Mouse (Mus musculus) limb, embryonic 10.5 days (tissue): ENCODE results near the gene H2-Q10. TPM values are rescaled to one million over a fixed set of nuclear protein-coding genes. Genes with fewer than 3 reads are reported as not detected.

Experiments used
- DNase-seq: peaks from one replicate; pipeline ENCODE4 v3.0.0-alpha.2; 2017; ENCODE audit warnings: low spot score
- H3K27ac ChIP-seq: fragments of 300-500 bp; sonication (generic); 2 replicates; pipeline ENCODE4 v1.5.1; 2016; ENCODE audit warnings: mild to moderate bottlenecking
- H3K27me3 ChIP-seq: fragments of 300-500 bp; sonication (generic); 2 replicates; pipeline ENCODE4 v1.6.1; 2016; ENCODE audit warnings: low read depth, mild to moderate bottlenecking; ENCODE audit not compliant: poor library complexity, severe bottlenecking
- H3K36me3 ChIP-seq: fragments of 300-500 bp; sonication (generic); 2 replicates; pipeline ENCODE4 v1.6.1; 2016; ENCODE audit warnings: mild to moderate bottlenecking, moderate library complexity
- H3K4me1 ChIP-seq: fragments of 300-500 bp; sonication (generic); 2 replicates; pipeline ENCODE4 v1.6.1; 2016
- H3K4me3 ChIP-seq: fragments of 300-500 bp; sonication (generic); 2 replicates; pipeline ENCODE4 v1.5.1; 2016; ENCODE audit warnings: mild to moderate bottlenecking, moderate library complexity
- H3K9me3 ChIP-seq: fragments of 300-500 bp; sonication (generic); replicated peaks from 2 replicates; pipeline ENCODE4 v1.6.1; 2016; ENCODE audit warnings: mild to moderate bottlenecking
- WGBS: fragments of 180-500 bp; shearing (Covaris S2); methylation state at CpG from one replicate; pipeline ENCODE4 v1.1.7; 2016; 5-methylcytosine and 5-hydroxymethylcytosine counted together
- polyA plus RNA-seq: library from polyadenylated mRNA; unstranded; fragments of >200 nt; fragmentation: Nextera tagmentation; extraction: Ambion mirVana; gene quantifications from 2 replicates; pipeline ENCODE4 v1.2.1, GENCODE M21; 2016

Gene H2-Q10
- polyA plus RNA-seq, 1 experiment from 2014 or later, result 0.53 TPM

DNA sequence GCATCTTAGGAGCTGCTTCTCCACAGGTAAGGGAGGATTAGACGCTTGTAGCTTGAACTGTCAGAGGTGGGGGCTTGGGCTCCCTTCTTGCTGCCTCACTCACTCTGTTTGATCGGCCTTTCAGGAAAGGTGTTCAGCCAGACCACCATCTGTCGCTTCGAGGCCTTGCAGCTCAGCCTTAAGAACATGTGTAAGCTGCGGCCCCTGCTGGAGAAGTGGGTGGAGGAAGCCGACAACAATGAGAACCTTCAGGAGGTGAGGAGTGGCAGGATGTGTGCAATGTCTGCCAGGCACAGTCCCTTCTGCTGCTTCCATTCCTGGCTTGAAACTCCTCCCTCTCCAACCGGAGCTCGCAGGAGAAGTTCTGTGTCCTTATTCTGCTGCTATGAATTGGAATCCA, 39.4 kb downstream of the H2-Q10 start:
- H3K36me3 ChIP-seq, result peaks cover 12% of the 10 kb centered on the region
- no peak for DNase-seq
- peaks cover 16% of the 10 kb centered on the region for H3K4me1 ChIP-seq
- H3K4me3 ChIP-seq, result no peak overlapping the region
- no peaks in the 10 kb centered on the region for H3K9me3 ChIP-seq
- no peak overlapping the region for H3K27ac ChIP-seq
- WGBS, result 50% methylated on average over 8 of the region's 8 CpGs
- peaks cover 47% of the 10 kb centered on the region for H3K27me3 ChIP-seq

DNA sequence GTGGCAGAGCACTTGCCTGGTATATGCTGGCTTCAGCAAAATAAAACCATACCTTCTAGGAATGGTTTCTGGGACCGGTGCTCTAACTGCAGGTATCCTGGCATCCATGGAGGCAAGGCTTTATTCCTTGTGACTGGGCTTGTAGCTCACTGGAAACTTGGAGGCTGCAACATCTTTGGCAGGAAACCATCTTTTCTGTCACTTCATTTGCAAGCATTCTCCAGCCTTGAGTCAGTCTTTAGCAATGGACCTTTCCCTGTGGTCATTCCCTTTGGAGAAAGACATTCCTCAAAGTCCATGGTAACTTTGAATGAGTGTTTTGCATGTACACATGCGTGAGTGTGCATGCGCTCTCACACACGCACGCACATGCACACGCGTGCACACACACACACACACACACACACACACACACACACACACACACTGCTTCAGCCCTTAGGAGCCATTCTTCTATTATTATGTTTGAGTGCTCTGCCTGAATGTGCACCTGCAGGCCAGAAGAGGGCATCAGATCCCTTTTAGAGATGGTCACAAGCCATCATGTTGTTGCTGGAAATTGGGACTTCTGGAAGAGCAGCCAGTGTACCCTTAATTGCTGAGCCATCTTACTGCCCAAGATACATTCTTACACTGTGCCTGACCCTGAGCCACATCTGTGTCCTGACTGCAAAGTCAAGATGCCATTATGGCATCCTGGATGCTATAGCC, 43.2 kb downstream of the H2-Q10 start:
- Histone ChIP-seq H3K9me3 (no peaks in the 10 kb centered on the region), H3K36me3 (peaks cover 16% of the 10 kb centered on the region), H3K27ac (no peak overlapping the region), H3K4me3 (no peak overlapping the region), H3K4me1 (peaks cover 30% of the 10 kb centered on the region), H3K27me3 (peaks cover 9% of the 10 kb centered on the region)
- 90% methylated on average over 7 of the region's 7 CpGs for WGBS
- no peak for DNase-seq

DNA sequence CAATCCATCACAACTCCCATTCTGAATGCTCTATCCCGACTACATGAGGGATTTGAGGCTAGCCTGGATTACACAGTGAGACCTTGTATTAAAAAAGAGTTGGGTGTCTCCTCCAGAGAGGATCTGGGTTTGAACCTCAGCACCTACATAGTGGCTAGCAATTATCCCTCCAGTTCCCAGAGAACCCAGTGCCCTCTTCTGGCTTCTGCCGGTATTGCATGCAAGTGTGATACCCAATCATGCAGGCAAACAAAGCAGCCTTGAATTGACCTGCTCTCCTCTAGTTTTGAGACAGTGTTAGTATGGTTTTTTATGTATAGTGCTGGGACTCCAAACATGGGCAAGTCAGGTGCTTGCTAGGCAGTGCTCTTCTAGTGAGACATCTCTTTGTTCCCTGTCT, 44.0 kb downstream of the H2-Q10 start:
- WGBS, result 13% methylated on average over 2 of the region's 2 CpGs
- Histone ChIP-seq H3K9me3 (no peaks in the 10 kb centered on the region), H3K36me3 (peaks cover 16% of the 10 kb centered on the region), H3K4me3 (peak overlapping the region; percentile 72; the same call in 1 of the 2 replicates), H3K27ac (0 out of 2 replicates have a peak overlapping the region, but pooled peaks have one; percentile 64), H3K4me1 (peaks cover 34% of the 10 kb centered on the region), H3K27me3 (peaks cover 2% of the 10 kb centered on the region; the same call in 1 of the 2 replicates)
- peak; percentile 89 for DNase-seq

DNA sequence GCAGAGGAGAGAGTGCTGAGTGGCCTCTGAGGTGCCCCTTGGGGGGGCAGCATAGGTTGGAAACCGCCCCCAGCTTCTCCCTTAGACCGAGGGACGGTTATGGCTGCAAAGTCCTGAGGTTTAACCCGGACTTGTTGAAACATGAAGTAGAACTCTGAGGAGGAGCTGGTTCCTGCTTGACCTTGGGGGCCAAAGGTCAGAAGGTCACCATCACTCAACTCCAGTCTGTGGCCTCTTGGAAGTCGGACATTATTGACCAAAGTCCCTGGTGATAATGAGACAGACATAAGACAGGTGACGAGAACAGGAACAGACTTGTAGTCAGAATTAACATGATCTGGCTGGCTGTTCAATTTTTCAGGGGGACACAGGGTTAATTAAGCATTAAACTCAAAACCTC, 44.9 kb downstream of the H2-Q10 start:
- H3K9me3 ChIP-seq, result no peaks in the 10 kb centered on the region
- H3K4me1 ChIP-seq, result peaks cover 34% of the 10 kb centered on the region
- no peak for DNase-seq
- peaks cover 16% of the 10 kb centered on the region for H3K36me3 ChIP-seq
- H3K27me3 ChIP-seq, result no peaks in the 10 kb centered on the region
- peak overlapping the region; percentile 72 for H3K4me3 ChIP-seq
- H3K27ac ChIP-seq, result peak overlapping the region; percentile 64
- 23% methylated on average over 6 of the region's 6 CpGs for WGBS

DNA sequence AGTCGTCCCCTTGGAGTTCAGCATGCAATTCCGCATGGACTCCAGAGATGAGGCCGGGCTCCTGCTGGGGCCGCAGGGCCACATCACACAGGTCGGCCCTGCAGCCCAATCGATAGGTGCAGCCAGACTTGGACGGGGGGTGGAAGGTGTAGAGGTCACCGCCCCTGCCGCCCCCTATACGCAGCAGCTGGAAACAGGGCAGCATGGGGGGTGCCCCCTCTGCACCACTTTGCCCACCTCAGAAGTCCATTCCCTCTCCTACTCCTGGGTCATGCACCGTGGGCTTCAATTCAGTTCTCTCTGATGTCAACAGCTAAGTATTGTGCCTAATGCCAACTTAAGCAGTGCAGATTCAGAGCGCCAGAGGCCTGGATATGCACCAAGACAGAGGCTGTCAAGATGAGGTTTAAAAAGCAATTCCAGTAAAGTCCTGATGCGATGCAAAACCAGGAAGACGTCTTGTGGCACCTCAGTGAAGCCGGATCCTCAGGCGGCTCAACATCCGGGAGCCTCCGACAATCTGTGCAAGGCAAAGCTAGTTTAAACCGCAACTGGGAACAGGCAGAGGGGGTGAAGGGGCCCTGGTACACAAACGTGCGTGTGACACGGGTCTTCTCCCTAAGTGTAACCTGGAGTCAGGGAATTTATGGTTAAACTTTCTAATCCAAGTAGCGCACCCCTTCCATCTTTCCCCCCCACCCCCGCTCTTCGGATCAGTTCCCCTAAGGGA, 46.2 kb downstream of the H2-Q10 start:
- peaks cover 34% of the 10 kb centered on the region for H3K4me1 ChIP-seq
- WGBS, result 6% methylated on average over 25 of the region's 25 CpGs
- DNase-seq, result peak; percentile 67
- H3K27me3 ChIP-seq, result no peaks in the 10 kb centered on the region
- H3K9me3 ChIP-seq, result no peaks in the 10 kb centered on the region
- peaks cover 26% of the 10 kb centered on the region for H3K36me3 ChIP-seq
- H3K4me3 ChIP-seq, result peak overlapping the region; percentile 72
- peak overlapping the region; percentile 85 for H3K27ac ChIP-seq

- Histone ChIP-seq H3K4me1 (peaks cover 34% of the 10 kb centered on the region), H3K27me3 (no peaks in the 10 kb centered on the region), H3K9me3 (no peaks in the 10 kb centered on the region), H3K4me3 (peak within 1 kb of the TSS; percentile 72), H3K27ac (peak within 1 kb of the TSS; percentile 85), H3K36me3 (peaks cover 32% of the 10 kb centered on the region)
- peak; percentile 98 for DNase-seq
- under 1% methylated on average over 67 of the region's 67 CpGs for WGBS
Measured at GRCm38 (mm10) chr17:35516652-35517500, 47.0 kb downstream of the H2-Q10 start, which contains the start of the genes Tcf19 and Cchcr1. Tcf19 (minus strand) TSS chr17:35516824. Cchcr1 (plus strand) TSS chr17:35517100.

DNA sequence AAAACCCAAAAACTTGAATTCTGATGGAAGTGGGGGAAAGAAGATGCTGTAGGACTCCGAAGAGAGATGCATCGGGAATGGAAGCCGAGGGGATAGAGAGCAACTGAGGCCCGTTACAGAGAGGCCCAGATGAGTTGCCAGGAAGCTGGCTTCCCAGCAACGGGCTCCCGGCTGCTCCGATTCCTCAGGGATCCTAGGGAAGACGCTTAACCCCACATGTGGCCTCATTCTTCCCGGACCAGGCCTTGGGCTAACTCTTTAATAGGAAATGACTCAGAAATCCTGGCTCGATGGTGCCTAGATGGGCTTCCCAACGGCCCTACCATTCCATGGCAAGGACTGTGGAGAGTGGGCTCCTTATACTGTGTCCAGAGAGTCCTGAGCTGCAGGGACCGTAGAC, 47.6 kb downstream of the H2-Q10 start:
- H3K27ac ChIP-seq, result peak overlapping the region; percentile 85
- no peaks in the 10 kb centered on the region for H3K9me3 ChIP-seq
- peaks cover 34% of the 10 kb centered on the region for H3K4me1 ChIP-seq
- WGBS, result 12% methylated on average over 12 of the region's 12 CpGs
- DNase-seq, result no peak
- H3K27me3 ChIP-seq, result no peaks in the 10 kb centered on the region
- peak overlapping the region; percentile 72 for H3K4me3 ChIP-seq
- H3K36me3 ChIP-seq, result peaks cover 32% of the 10 kb centered on the region

Other genes with a start within 250 kb of the H2-Q10 start
- 0.30 and 0.33 TPM in 2 replicates for gene Gm16181, start 249.3 kb upstream of the H2-Q10 start, polyA plus RNA-seq
- gene Atp6v1g2, start 236.4 kb upstream of the H2-Q10 start, polyA plus RNA-seq, result 4.5 and 5.2 TPM in 2 replicates
- gene Nfkbil1, start 234.3 kb upstream of the H2-Q10 start, polyA plus RNA-seq, result 10.7 and 12.1 TPM in 2 replicates
- gene Ddx39b, start 228.3 kb upstream of the H2-Q10 start, polyA plus RNA-seq, result 749 and 792 TPM in 2 replicates
- gene H2-D1, start 207.4 kb upstream of the H2-Q10 start, polyA plus RNA-seq, result 21.4 and 23.1 TPM in 2 replicates
- not detected in 2 replicates for gene H2-Q1, start 149.7 kb upstream of the H2-Q10 start, polyA plus RNA-seq
- gene H2-Q2, start 127.8 kb upstream of the H2-Q10 start, polyA plus RNA-seq, result 0.79 and 0.80 TPM in 2 replicates
- gene H2-Q4, start 90.5 kb upstream of the H2-Q10 start, polyA plus RNA-seq, result 2.2 and 3.6 TPM in 2 replicates
- gene H2-Q6, start 45.2 kb upstream of the H2-Q10 start, polyA plus RNA-seq, result 2.6 and 3.8 TPM in 2 replicates
- gene H2-Q7, start 30.9 kb upstream of the H2-Q10 start, polyA plus RNA-seq, result 24.7 and 28.4 TPM in 2 replicates
- not detected in 2 replicates for gene Pou5f1, start 35.9 kb downstream of the H2-Q10 start, polyA plus RNA-seq
- 38.8 and 52.0 TPM in 2 replicates for gene Tcf19, start 46.7 kb downstream of the H2-Q10 start, polyA plus RNA-seq
- gene Cchcr1, start 47.0 kb downstream of the H2-Q10 start, polyA plus RNA-seq, result 24.9 and 25.5 TPM in 2 replicates
- gene Psors1c2, start 63.1 kb downstream of the H2-Q10 start, polyA plus RNA-seq, result 1.4 TPM in 2 replicates
- gene Cdsn, start 82.0 kb downstream of the H2-Q10 start, polyA plus RNA-seq, result not detected in 2 replicates
- not detected in 2 replicates for gene 2300002M23Rik, start 97.4 kb downstream of the H2-Q10 start, polyA plus RNA-seq
- gene Sfta2, start 131.5 kb downstream of the H2-Q10 start, polyA plus RNA-seq, result not detected in 2 replicates
- not detected in 2 replicates for gene Gm9573, start 156.5 kb downstream of the H2-Q10 start, polyA plus RNA-seq
- 0.08 and 0.24 TPM in 2 replicates for gene Mucl3, start 173.6 kb downstream of the H2-Q10 start, polyA plus RNA-seq
- 21.1 and 21.5 TPM in 2 replicates for gene Vars2, start 197.5 kb downstream of the H2-Q10 start, polyA plus RNA-seq
- 67.0 and 72.4 TPM in 2 replicates for gene Gtf2h4, start 203.7 kb downstream of the H2-Q10 start, polyA plus RNA-seq
- gene Ddr1, start 234.5 kb downstream of the H2-Q10 start, polyA plus RNA-seq, result 18.3 and 21.9 TPM in 2 replicates